ENCODE assay signal across 8 mouse cellular contexts in genomic region chr7:69490566-69491466, GRCm38 (mm10).
DNase-seq lines count a peak whose midpoint lies in the region; ATAC-seq and TF ChIP-seq lines count a peak whose summit lies in the region.

No protein-coding gene starts in this region.

- H3K27me3 ChIP-seq in intestine, embryonic 14.5 days (replicated peaks; ENCODE audit: control insufficient read depth, insufficient read depth, low read length), result 0 out of 2 replicates have a peak, but pooled peaks cover 7% of the 10 kb centered on the region

- no peak overlapping the region for H3K4me3 ChIP-seq in intestine, embryonic 14.5 days (ENCODE audit: low read depth, low read length)
- H3K4me3 ChIP-seq in left cerebral cortex, adult 2 months, result no peak overlapping the region

- intact Hi-C loops in left cerebral cortex, adult 2 months (cut with DNase I), result loop anchor here (1.0 to 5.0 kb wide), 3 partner anchors 514 to 876 kb away; partner anchors contain the start of gene Nr2f2

- peak overlapping the region; percentile 23; the same call in 1 of the 2 replicates for H3K4me2 ChIP-seq in intestine, embryonic 14.5 days (ENCODE audit: low read length)

- H3K4me1 ChIP-seq in intestine, embryonic 14.5 days (replicated peaks; ENCODE audit: control insufficient read depth, insufficient read depth, low read length), result peaks cover 16% of the 10 kb centered on the region

- H3K9ac ChIP-seq in intestine, embryonic 14.5 days (ENCODE audit: low read length), result no peak overlapping the region

- no peaks in the 10 kb centered on the region for H3K36me3 ChIP-seq in intestine, embryonic 14.5 days (ENCODE audit: control insufficient read depth, insufficient read depth, low read length)

- peak; percentile 96 for TF ChIP-seq CTCF in left cerebral cortex, adult 2 months (IDR thresholded peaks at IDR 0.05)

- no peak overlapping the region for H3K27ac ChIP-seq in intestine, embryonic 14.5 days (ENCODE audit: low read depth)
- H3K27ac ChIP-seq in left cerebral cortex, adult 2 months, result no peak overlapping the region

- H3K9me3 ChIP-seq in intestine, embryonic 14.5 days (ENCODE audit: control insufficient read depth, low read length), result no peaks in the 10 kb centered on the region

- peak; percentile 86 for DNase-seq in adipocyte (ENCODE audit: low spot score)
- peak; percentile 86 to 90 for DNase-seq in cerebellum, postnatal 10 days
- peak; percentile 22 to 70 for DNase-seq in frontal cortex, postnatal 10 days (ENCODE audit: low spot score in 2 of 2)
- DNase-seq in intestine, embryonic 14.5 days (ENCODE audit: low spot score), result peak; percentile 91
- peak; percentile 75 to 80 for DNase-seq in left cerebral cortex, adult 2 months (ENCODE audit: extremely low spot score in 1 of 2, low spot score in 2 of 2)
- peak; percentile 17 to 37 for DNase-seq in right cerebral cortex, postnatal 36 days (ENCODE audit: low spot score in 2 of 2)
- DNase-seq in thymus, postnatal 14 days, result no peak

- WGBS in intestine, embryonic 14.5 days, result 23% methylated on average over 16 of the region's 16 CpGs

- ATAC-seq in intestine, embryonic 14.5 days (replicated peaks; ENCODE audit: low FRiP score, low TSS enrichment, low read depth), result peak; percentile 88
- ATAC-seq in megakaryocyte-erythroid progenitor cell, adult 5-6 weeks (replicated peaks; ENCODE audit: low FRiP score, low TSS enrichment, poor library complexity, severe bottlenecking), result peak; percentile 65; the same call in 1 of the 2 replicates
